Mouse (Mus musculus): Measurements from ENCODE around the gene Sema3b.

Sema3b gene

DNA sequence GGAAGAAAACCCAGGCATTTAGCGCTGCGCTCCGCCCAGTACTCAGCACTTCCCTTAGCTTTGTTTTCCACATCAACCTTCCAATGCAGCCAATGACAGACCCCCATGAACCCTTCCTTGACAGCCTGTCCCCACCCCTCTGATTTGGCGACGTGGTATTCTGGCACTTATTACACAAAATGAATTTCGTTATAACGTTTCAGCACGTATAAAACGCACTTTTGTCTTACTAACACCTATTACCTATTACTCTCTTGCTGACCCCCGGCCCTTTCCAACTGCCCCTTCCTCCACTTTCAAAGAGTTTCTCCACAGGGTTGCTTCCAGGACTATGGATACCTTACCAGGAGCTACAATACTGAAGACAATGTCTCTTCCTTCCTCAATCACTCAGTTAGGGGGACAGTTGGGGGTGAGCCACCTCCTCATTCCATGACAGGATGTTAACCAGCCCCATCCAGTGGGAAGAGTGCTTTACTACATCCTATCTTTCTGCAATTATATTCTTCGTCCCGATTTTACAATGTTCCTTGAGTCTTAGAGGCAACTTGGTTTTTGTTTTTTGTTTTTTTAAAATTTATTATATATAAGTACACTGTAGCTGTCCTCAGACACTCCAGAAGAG, 4.0 kb upstream of the Sema3b start:
- no peak for DNase-seq (ENCODE audit: low read depth, low spot score)

DNA sequence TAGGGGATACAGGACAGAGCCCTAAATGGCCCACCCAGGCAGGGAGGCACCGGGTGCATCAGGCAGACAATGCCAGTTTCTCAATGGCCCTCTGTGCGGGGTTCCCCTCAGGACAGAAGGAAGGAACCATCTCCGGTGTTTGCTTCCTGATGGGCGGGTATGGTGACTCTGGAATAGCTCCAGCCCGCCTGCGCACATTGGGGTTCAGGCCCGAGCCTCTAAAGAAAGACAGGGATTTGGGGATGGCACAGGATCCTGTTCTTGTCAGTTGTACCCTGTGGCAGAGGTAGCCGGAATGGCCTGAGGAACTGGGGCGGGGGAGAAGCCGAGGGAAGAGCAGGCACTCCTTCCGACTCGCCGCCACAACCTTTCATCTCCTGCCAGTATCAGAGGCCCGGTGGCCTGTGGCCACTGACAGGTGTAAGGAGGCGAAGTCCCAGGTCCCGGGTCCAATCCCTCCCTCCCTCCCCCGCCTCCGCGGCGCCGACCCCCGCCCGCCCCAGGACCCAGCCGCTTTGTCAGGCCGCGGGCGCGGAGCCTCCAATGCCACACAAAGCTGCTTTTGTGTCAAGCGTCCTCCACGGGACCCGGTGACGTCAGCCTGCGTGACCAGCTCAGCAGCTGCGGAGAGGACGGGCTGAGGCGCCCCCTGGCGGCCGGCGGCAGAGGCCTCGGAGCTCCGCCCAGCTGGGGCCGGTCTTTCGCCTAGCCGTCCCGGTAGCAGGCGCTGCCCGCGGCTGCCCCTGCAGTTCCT, 3.3 kb upstream of the Sema3b start:
- DNase-seq (ENCODE audit: low read depth, low spot score), result peak; percentile 99

- no peak for DNase-seq (ENCODE audit: low read depth, low spot score)
Observed at GRCm38 (mm10) chr9:107611456-107612190, 2.6 kb upstream of the Sema3b start.

GRCm38 (mm10) chr9:107609433-107609830, 403 bp upstream of the Sema3b start:
- DNase-seq (ENCODE audit: low read depth, low spot score), result no peak

DNA sequence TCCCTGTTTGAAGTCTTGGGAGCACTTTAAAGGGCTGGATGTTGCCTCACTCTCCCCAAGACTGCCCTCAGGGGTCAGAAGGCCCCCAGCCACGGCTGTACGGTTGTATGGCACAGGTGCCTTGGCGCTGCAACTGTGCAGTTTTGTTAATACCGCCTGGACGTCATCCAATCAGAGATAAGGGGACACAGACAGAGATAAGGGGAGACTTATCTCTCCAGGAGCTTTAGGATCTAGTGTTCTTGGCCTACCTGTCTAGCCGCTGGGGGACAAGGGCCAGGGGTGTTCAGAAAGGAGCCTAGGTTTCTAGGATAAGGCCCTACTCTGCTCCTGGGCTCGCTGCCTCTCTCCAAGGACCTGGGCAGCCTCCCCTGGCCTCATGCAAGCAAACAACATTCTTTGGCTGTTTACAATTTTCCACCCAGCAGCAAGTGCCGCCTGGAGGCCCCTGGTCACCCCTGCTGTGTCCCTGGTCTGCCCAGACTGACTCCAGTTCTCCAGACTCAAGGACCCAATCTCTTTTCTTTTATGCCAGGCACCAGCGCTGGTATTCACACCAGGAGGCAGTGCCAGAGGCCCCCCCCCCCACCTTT, 1.3 kb downstream of the Sema3b start:
- DNase-seq (ENCODE audit: low read depth, low spot score), result no peak

DNA sequence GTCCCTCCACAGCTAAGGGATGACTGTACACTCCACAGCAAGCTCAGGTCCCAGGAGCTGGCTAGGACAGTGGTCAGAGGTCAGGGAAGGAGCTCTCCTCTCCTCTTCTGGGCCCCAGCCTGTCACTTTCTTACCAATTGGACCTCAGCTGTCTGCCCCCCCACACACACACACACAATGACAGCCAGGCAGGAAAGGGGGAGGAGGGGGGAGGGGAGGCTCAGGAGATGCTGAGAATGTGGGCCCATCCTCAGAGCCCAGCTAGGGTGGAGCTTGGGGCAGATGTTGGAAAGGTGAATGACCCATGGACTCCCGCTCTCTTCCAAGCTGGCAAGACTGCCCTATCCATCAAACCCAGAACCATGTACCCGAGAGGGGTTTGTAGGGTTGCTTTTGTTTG, 2.0 kb downstream of the Sema3b start:
- DNase-seq (ENCODE audit: low read depth, low spot score), result no peak

- DNase-seq (ENCODE audit: low read depth, low spot score), result no peak
Observed at GRCm38 (mm10) chr9:107606591-107606990, 2.4 kb downstream of the Sema3b start.

GRCm38 (mm10) chr9:107605041-107605661, 3.9 kb downstream of the Sema3b start:
- DNase-seq (ENCODE audit: low read depth, low spot score), result no peak

- DNase-seq (ENCODE audit: low read depth, low spot score), result no peak
Observed at GRCm38 (mm10) chr9:107603251-107603650, 5.8 kb downstream of the Sema3b start.

DNA sequence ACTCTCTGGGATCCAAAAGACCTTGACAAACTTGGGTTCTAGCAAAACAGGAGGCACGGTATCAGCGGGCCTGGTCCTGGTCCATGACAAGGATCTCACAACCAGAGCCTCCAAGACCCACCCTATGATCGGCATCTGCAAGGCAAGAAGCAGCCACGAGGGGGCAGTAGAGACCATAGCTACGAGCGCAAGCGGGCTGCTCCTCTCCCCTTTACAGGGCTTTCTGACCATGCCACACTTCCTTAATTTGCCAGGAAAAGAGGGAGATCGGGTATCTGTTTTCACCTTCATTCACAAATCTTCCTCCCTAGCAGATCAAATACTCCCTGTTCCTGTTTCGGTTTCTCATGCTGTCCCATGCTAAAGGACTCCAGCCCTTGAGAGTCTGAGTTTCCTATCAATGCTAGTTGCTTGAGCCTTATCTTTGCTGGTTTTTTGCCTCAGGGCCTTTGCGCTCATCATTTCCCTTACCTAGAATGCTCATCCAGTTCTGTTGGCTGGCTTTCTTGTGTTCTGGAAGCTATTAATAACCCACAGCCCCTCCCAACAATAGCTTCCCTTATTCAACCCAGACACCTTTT, 6.9 kb downstream of the Sema3b start:
- DNase-seq (ENCODE audit: low read depth, low spot score), result peak; percentile 91

- DNase-seq (ENCODE audit: low read depth, low spot score), result no peak
Observed at GRCm38 (mm10) chr9:107601275-107601674, 7.8 kb downstream of the Sema3b start.

DNA sequence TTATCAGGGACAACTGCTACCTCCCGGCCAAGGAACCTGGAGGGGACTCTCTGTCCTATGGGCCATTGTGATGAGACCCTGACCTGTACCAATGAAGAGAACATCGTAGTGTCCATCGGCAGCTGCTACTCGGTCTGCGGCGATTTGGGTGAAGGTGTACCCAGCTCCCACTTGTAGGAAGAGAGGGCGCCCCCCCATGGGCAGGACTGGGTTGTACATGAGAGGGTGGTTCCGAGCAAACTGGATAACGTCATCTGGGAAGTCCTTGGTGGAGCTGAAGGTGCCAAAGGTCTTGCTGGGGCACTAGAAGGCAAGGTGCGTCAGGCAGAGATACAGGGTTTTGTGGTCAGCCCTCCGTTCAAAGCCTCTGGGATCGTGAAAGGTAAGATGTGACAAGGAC, 8.3 kb downstream of the Sema3b start:
- DNase-seq (ENCODE audit: low read depth, low spot score), result no peak

GRCm38 (mm10) chr9:107599842-107600241, 9.2 kb downstream of the Sema3b start:
- DNase-seq (ENCODE audit: low read depth, low spot score), result no peak

DNA sequence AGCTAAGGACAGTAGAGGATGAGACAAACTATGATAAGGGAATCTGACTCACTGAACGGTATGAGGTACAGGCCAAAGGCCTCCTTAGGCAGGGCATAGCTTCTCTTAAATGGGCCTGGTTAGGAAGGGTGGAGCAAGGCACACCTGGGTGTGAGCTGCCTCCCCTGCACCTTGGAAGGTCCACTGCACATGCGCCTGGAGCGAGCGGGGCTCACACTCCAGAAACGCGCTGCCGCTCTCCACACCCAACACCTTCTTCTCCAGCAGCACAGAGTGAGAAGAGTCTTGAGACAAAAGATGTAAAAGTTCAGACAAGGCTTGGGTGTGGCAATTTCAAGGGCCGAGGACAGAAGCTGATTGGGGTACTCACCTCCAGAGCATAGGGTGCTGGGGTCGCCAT, 9.6 kb downstream of the Sema3b start:
- no peak for DNase-seq (ENCODE audit: low read depth, low spot score)

- no peak for DNase-seq (ENCODE audit: low read depth, low spot score)
Observed at GRCm38 (mm10) chr9:107598385-107598784, 10.6 kb downstream of the Sema3b start.

DNA sequence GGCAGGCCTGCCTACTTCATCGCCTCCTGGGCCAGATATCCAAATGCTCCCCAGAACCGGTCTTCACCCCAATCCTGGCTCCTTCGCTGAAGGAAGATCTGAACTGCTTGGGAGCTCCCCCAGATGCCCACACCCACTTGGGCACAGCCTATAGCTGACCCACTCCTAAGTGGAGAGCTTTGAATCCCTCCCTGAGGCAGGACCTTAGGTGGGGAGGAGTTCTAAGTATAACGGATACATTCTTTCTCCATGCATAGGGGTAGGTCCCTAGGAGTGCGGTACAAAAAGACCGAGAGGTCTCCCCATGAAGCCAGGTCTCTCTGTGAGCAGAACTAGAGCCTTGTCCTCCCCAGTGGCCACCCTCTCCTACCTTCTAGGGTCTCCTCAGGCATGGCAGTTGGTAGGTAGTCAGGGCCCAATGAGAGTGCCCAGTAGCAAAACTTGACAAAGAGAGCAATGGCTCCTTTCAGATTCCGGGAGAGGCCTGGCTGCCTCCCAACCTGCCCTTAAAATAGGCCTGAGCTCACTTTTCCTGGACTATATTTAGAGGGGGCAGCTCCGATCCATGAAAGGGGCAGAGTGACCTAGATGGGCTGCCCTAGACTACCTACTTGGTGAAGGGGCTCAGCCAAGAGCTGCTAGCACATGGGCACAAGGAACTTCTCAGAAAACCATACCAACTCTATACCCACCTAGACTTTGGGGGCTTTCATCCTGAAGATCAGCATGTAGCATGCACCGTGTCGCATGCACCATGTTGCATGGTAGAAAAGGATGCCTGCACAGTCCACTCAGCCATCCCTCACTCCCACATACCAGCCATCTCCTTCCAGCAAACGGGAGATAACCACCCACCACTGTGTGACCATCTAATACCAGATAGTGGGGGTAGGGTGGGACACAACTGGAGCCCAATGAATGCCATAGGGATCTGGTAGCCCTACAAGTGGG, 12.1 kb downstream of the Sema3b start:
- DNase-seq (ENCODE audit: low read depth, low spot score), result no peak

GRCm38 (mm10) chr9:107594281-107595062, 14.6 kb downstream of the Sema3b start:
- no peak for DNase-seq (ENCODE audit: low read depth, low spot score)

DNA sequence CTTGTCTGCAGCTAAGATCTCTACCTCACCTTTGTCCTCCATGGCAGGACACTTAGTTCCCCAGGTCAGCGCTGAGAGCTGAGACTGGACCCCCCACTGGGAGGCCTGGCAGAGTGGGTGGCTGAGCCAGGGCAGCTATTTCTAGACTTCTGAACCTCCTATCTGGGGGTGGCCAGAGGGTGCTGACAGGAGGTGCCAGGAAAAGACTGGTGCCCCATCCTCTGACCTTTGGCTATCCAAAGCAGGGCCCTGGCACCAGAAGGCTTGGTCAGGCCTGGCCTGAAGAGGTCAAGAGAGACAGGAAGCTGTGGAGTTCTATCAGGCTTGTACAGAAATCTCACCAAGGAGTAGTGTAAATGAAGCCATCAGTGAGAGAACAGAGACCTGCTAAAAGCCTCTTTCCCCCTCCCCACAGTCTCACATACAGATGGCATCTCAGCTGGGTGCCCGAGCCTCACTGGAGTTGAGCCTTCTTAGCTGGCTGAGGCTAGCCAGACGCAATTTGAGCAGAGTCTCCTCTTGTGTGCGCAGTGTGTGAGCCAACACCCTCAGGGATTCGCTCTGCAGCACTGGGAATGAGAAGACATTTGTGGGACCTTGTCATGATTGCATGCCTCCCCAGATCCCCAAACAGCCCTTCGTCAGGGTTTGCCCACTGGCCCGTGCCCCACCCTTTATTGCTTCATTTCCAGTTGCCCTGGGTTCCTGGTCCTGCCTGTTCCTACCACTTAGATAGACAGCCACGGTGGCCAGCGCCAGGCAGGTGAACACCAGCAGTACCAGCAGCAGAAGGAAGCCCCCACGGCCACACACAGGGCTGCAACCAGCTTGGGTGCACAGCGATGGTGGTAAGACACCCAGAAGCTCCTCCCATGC, 15.7 kb downstream of the Sema3b start:
- no peak for DNase-seq (ENCODE audit: low read depth, low spot score)

- DNase-seq (ENCODE audit: low read depth, low spot score), result no peak
Observed at GRCm38 (mm10) chr9:107590773-107591060, 18.3 kb downstream of the Sema3b start.
